Mouse (Mus musculus) large intestine, adult 2 months (tissue): Measurements from ENCODE around the gene Ncf4. TPM values are rescaled to one million over a fixed set of nuclear protein-coding genes. Genes with fewer than 3 reads are reported as not detected.

Experiments
- DNase-seq: peaks from one replicate; pipeline ENCODE4 v3.0.0-alpha.2; 2012; ENCODE audit warnings: low read depth, low spot score
- WGBS: fragments of 180-500 bp; shearing (Covaris S2); methylation state at CpG from one replicate; pipeline ENCODE4 v1.1.7; 2018; 5-methylcytosine and 5-hydroxymethylcytosine counted together
- polyA plus RNA-seq: library from polyadenylated mRNA; depleted of rRNA; stranded (reverse); fragments of >200 nt; gene quantifications from 2 replicates; pipeline ENCODE4 v1.2.3, GENCODE M21; 2012; rRNA removed

Ncf4 gene
- polyA plus RNA-seq, 1 experiment = 20.4 TPM

DNA sequence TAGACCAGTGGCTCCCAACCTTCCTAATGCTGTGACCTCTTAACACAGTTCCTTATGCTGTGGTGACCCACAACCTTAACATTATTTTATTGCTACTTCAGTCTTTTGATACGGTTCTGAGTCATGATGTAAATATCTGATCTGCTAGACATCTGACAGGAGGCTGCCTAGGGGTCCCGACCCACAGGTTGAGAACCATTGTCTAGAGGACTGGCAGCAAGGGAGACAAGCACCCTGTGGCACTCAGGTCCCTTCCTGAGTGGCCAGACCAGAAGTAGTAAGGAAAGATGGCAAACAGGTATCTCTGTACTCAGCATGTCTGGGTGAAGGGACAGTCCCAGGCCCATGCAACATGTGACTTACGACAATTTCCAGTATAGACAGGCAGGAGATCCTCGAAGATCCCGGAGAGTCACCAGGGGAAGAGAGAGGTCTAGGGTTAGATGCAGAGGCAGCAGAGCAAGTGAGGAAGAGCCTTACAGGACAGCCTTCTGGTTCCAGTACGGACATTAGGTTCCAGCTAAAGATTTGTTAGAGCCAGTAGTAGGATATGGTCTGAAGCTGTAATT lies 59.1 kb downstream of the Ncf4 start:
- WGBS = 72% methylated on average over 6 of the region's 6 CpGs
- DNase-seq = no peak

DNA sequence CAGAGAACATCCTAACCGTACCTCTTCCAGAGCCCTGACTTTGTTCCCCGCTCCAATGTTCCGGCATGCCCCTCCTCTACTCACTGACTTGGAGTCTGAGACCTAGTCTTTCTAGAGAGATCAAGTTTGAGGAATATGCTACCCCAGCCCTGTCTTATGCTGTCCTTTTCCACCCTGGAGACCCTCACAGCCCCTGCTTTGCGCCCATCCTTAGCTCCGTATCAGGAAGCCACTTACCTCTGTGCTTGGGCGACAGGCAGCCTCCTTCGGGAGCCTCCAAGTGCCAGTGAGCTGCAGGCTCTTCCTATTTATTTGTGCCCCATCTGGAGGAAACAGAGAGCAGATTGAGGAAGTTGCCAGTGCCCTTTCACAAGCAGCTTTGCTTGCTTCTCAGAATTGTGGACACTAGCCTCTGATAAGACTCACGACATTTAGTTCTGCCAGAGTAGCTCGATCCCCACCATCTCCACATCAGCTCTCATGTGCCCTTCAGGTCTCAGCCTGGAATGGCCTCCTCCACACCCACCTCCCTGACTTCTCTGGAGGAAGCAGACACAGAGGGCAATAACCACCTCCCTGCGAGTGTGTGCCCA lies 60.8 kb downstream of the Ncf4 start, which contains the start of gene Csf2rb2:
TSS of gene Csf2rb2 (minus strand) at position 381 of the 593 bp plus-strand sequence.
- 63% methylated on average over 10 of the region's 10 CpGs for WGBS
- DNase-seq = no peak

DNA sequence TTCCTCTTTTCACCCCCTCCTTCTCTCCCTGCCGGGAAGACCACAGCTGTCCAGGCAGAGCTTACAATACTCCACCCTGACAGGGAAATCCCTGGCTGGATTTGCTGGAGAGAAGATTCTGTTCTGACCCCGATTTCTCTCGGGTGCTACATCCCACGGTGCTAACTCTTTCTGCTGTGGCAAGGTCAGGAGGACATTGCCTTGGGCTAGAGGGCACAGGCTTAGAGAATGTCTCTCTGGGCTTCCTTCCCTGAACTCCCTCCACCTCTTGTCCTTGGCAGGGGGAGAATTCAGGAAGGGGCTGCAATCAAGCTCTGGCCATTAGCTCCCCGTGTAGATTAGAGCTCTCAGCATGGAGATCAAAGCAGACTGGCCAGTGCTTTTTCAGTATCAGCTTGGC lies 65.3 kb downstream of the Ncf4 start:
- WGBS = 26% methylated on average over 5 of the region's 5 CpGs
- DNase-seq = no peak

DNA sequence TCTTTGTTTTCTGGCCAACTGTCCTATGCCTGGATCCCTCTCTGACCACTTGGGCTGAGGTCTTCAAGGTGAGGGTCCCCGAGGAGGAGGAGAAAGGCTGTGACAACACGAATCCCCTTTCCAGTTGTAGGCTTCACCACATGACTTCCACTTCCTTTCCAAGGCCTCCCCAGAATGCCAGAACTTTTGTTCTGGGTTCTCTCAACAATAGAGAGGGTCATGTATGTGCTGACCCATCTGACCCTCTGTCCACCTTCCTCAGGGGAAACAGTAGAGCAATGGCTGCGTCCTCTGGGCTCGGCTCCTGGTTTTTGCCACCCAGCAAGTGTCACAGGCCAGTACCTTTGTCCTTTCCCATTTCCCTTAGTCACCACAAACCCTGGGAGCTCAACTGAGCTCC lies 66.4 kb downstream of the Ncf4 start:
- DNase-seq = no peak
- 78% methylated on average over 4 of the region's 4 CpGs for WGBS

Other genes with a start within 250 kb of the Ncf4 start
- not detected in 2 replicates for gene Cacng2, start 124.8 kb upstream of the Ncf4 start, polyA plus RNA-seq
- 22.4 and 27.3 TPM in 2 replicates for gene Ift27, start 70.7 kb upstream of the Ncf4 start, polyA plus RNA-seq
- gene Pvalb, start 38.4 kb upstream of the Ncf4 start, polyA plus RNA-seq = 1.3 TPM in 1 of 2 replicates, not detected in the other
- gene Csf2rb2, start 60.9 kb downstream of the Ncf4 start, polyA plus RNA-seq = 3.1 and 4.7 TPM in 2 replicates
- gene Csf2rb, start 81.0 kb downstream of the Ncf4 start, polyA plus RNA-seq = 7.4 and 11.8 TPM in 2 replicates
- not detected in 2 replicates for gene Tex33, start 151.1 kb downstream of the Ncf4 start, polyA plus RNA-seq
- gene Tst, start 161.1 kb downstream of the Ncf4 start, polyA plus RNA-seq = 19.9 and 39.4 TPM in 2 replicates
- gene Mpst, start 161.6 kb downstream of the Ncf4 start, polyA plus RNA-seq = 92.9 and 135 TPM in 2 replicates
- 30.7 and 33.7 TPM in 2 replicates for gene Kctd17, start 183.8 kb downstream of the Ncf4 start, polyA plus RNA-seq
- 0.05 and 0.20 TPM in 2 replicates for gene Tmprss6, start 223.8 kb downstream of the Ncf4 start, polyA plus RNA-seq